Mouse (Mus musculus): ENCODE measurements around the gene Iscu. TPM values are rescaled to one million over a fixed set of nuclear protein-coding genes. Genes with fewer than 3 reads are reported as not detected.

Gene Iscu
- polyA plus RNA-seq (2012; rRNA removed), result 302 and 362 TPM in 2 replicates

DNA sequence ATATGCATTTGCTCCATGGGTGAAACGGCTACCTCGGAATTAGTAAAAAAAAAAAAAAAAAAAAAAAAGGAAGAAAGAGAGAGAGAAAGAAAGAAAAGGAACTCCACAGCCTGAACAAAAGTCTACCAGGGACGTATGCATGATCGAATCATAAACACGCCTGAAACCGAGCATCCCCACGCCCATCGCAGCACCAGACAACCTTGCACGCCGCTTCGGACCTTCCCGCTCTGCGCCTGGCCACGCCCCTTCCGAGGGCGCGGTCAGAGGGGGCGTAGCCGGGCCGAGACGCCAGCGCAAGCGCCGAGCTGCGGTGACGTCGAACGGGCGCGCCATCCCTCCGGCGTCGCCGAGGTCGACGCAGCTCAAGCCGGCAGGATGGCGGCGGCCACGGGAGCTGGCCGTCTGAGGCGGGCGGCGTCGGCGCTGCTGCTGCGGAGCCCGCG, at the start of gene Iscu, which contains the start of gene Sart3:
Iscu (plus strand) TSS at position 299 of the 446 bp plus-strand sequence.
Sart3 (minus strand) TSS at position 61 of the 446 bp plus-strand sequence.
- WGBS, result under 1% methylated on average over 49 of the region's 49 CpGs
- no peaks in the 10 kb centered on the region for H3K27me3 ChIP-seq (ENCODE audit: control insufficient read depth, insufficient read depth, low read length)

DNA sequence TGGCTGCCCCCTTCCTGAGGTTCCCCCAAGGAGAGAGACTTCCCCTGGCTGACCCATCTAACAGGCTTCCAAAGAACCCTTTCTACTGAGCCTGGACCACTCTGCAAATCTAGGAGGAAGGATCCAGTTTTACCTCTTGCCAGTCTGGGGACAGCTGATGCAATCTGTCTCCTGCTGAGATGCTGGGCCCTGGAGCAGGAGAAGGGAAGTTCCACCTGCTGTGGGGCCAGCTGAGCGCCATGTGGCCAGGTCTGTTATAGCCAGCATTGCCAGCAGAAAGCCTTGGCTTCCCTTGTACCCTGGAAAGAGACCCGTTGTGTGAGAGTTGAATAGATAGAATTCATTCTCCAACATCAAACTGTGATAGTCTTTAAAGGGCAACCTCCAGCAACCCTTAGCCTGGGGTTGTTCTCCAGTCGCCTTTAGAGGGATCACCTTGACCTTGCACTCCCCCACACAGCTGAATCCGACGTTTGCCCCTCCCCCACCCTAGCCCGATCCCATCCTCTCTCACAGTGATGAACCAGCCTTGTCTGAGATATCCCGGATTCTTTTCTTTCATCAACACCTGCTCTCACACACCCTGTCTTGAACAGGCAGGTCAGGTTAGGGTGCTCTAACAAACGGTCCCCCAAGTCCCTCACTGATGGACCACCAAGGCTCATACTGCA, 48.8 kb upstream of the Iscu start:
- DNase-seq, result peak; percentile 99 to 100
- Histone ChIP-seq H3K27ac (ENCODE audit: insufficient read depth, low read length) (peak overlapping the region; percentile 98), H3K4me1 (ENCODE audit: control insufficient read depth, insufficient read depth, low read length) (peaks cover 55% of the 10 kb centered on the region), H3K27me3 (ENCODE audit: control insufficient read depth, insufficient read depth, low read length) (no peaks in the 10 kb centered on the region), H3K4me3 (replicated peaks; ENCODE audit: insufficient read depth, low read depth, low read length) (no peak overlapping the region)
- TF ChIP-seq CTCF (IDR thresholded peaks at IDR 0.05; ENCODE audit: borderline replicate concordance, insufficient read depth, low read depth, low read length) (no peak), POLR2A (IDR thresholded peaks at IDR 0.05; ENCODE audit: borderline replicate concordance, insufficient read depth, low read length) (no peak)
- 5% methylated on average over 8 of the region's 8 CpGs for WGBS

More for the DNA sequence above, at the start of gene Iscu, which contains the start of gene Sart3:
- Histone ChIP-seq H3K4me1 (ENCODE audit: control insufficient read depth, insufficient read depth, low read length) (peaks cover 7% of the 10 kb centered on the region), H3K4me3 (replicated peaks; ENCODE audit: insufficient read depth, low read depth, low read length) (peak within 1 kb of the TSS; percentile 88), H3K27ac (ENCODE audit: insufficient read depth, low read length) (peak within 1 kb of the TSS; percentile 100)
- TF ChIP-seq POLR2A (IDR thresholded peaks at IDR 0.05; ENCODE audit: borderline replicate concordance, insufficient read depth, low read length), result peak; percentile 76
- no peak for TF ChIP-seq CTCF (IDR thresholded peaks at IDR 0.05; ENCODE audit: borderline replicate concordance, insufficient read depth, low read depth, low read length)
- DNase-seq, result peak; percentile 94 to 95

DNA sequence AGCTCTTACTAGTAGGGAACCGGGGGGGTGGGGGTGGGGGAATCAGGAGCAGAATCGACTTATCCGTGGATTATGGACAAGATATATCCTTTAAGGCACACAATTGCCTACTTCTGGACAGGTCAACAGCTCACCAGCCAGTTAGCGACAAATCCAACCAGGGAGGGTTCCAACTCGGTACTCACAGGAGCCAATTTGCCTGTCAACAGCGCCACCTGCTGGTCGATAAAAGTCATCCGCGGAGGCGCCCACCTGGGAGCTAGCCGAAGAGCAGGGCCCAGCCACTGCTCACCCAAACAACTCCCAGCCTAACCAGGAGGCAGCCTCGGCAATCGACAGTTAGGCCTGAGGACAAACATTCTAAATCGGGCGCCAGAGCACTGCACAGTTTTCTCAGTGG, 48.1 kb upstream of the Iscu start, which contains the start of gene 1700069L16Rik:
1700069L16Rik (minus strand) TSS at position 327 of the 400 bp plus-strand sequence.
- Histone ChIP-seq H3K27ac (ENCODE audit: insufficient read depth, low read length) (peak within 1 kb of the TSS; percentile 98), H3K27me3 (ENCODE audit: control insufficient read depth, insufficient read depth, low read length) (no peaks in the 10 kb centered on the region), H3K4me3 (replicated peaks; ENCODE audit: insufficient read depth, low read depth, low read length) (no peak within 1 kb of the TSS), H3K4me1 (ENCODE audit: control insufficient read depth, insufficient read depth, low read length) (peaks cover 51% of the 10 kb centered on the region)
- 2% methylated on average over 15 of the region's 15 CpGs for WGBS
- TF ChIP-seq POLR2A (IDR thresholded peaks at IDR 0.05; ENCODE audit: borderline replicate concordance, insufficient read depth, low read length), result 0 out of 2 replicates have a peak, but pooled peaks have one; percentile 12
- TF ChIP-seq CTCF (IDR thresholded peaks at IDR 0.05; ENCODE audit: borderline replicate concordance, insufficient read depth, low read depth, low read length), result peak; percentile 92
- peak; percentile 95 to 97 for DNase-seq

DNA sequence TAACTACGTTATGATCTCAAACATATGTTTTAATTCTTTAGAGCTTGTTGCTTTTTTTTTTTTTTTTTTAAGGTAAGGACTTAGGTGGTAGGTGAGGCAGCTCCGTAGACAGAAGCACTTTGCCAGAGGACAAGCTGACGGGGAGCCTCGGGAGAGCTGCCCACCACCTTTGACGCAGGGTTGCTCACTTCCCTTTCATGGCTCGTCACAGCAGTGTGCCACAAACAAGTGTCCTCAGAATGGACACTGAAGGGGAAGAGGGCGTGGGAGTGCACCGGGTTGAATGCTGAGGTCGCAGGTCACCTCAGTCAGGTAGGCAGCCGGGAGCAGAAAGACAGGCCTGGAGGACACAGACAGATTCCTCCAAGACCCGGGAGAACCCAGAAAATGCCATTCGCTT, 47.1 kb upstream of the Iscu start:
- H3K27me3 ChIP-seq (ENCODE audit: control insufficient read depth, insufficient read depth, low read length), result no peaks in the 10 kb centered on the region
- H3K27ac ChIP-seq (ENCODE audit: insufficient read depth, low read length), result peak overlapping the region; percentile 95
- peak in 1 of 2 experiments; percentile 48 for DNase-seq
- peaks cover 50% of the 10 kb centered on the region for H3K4me1 ChIP-seq (ENCODE audit: control insufficient read depth, insufficient read depth, low read length)
- 26% methylated on average over 12 of the region's 12 CpGs for WGBS
- no peak for TF ChIP-seq CTCF (IDR thresholded peaks at IDR 0.05; ENCODE audit: borderline replicate concordance, insufficient read depth, low read depth, low read length)
- no peak for TF ChIP-seq POLR2A (IDR thresholded peaks at IDR 0.05; ENCODE audit: borderline replicate concordance, insufficient read depth, low read length)
- no peak overlapping the region for H3K4me3 ChIP-seq (replicated peaks; ENCODE audit: insufficient read depth, low read depth, low read length)

DNA sequence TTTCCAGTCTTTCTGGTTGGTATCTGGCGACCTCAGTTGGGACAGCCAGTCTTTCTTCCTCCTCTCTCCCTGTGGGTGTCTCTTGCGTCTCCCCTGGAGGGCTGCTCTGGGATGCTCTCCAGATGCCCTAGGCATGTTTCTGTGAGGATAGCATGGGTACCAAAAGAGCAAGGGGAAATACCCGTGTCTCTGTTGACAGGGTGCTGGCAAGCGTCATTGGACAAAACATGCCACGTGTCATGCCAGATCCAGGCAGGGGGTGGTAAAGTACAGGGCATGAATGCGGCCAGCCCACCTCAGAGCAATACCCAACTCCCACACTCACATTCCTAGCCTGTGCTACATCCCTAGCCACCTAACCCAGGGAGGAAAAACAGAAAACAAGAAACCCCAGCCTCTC, 45.9 kb upstream of the Iscu start:
- TF ChIP-seq POLR2A (IDR thresholded peaks at IDR 0.05; ENCODE audit: borderline replicate concordance, insufficient read depth, low read length) (peak; percentile 38; the same call in 1 of the 2 replicates), CTCF (IDR thresholded peaks at IDR 0.05; ENCODE audit: borderline replicate concordance, insufficient read depth, low read depth, low read length) (no peak)
- DNase-seq, result peak; percentile 72 to 80
- Histone ChIP-seq H3K27ac (ENCODE audit: insufficient read depth, low read length) (peak overlapping the region; percentile 95), H3K4me3 (replicated peaks; ENCODE audit: insufficient read depth, low read depth, low read length) (peak overlapping the region; percentile 19), H3K27me3 (ENCODE audit: control insufficient read depth, insufficient read depth, low read length) (no peaks in the 10 kb centered on the region), H3K4me1 (ENCODE audit: control insufficient read depth, insufficient read depth, low read length) (peaks cover 51% of the 10 kb centered on the region)
- 20% methylated on average over 6 of the region's 6 CpGs for WGBS

DNA sequence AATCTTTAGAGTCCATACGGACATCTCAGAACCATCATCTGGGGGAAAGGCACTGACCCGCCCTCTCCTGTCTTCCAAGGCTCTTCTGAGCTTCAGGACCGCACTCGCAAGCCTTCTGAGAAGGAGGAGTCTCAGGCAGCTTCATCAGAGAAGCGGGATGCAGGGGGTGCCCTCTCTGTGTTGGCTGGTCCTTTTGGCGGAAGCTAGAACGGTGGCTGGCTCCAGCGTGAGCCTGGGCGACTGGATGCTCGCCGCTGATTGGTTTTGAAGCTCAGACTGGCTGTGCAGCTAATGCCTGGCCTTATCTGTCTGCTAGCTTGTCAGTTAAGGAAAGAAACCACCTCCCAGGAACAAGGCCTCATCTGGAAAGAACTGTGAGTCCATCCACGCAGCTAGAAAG, 45.3 kb upstream of the Iscu start:
- TF ChIP-seq POLR2A (IDR thresholded peaks at IDR 0.05; ENCODE audit: borderline replicate concordance, insufficient read depth, low read length) (peak; percentile 54; the same call in 1 of the 2 replicates), CTCF (IDR thresholded peaks at IDR 0.05; ENCODE audit: borderline replicate concordance, insufficient read depth, low read depth, low read length) (no peak)
- Histone ChIP-seq H3K27ac (ENCODE audit: insufficient read depth, low read length) (peak overlapping the region; percentile 95), H3K27me3 (ENCODE audit: control insufficient read depth, insufficient read depth, low read length) (no peaks in the 10 kb centered on the region), H3K4me3 (replicated peaks; ENCODE audit: insufficient read depth, low read depth, low read length) (peak overlapping the region; percentile 46), H3K4me1 (ENCODE audit: control insufficient read depth, insufficient read depth, low read length) (peaks cover 47% of the 10 kb centered on the region)
- WGBS, result 12% methylated on average over 12 of the region's 12 CpGs
- DNase-seq, result peak; percentile 82 to 89

DNA sequence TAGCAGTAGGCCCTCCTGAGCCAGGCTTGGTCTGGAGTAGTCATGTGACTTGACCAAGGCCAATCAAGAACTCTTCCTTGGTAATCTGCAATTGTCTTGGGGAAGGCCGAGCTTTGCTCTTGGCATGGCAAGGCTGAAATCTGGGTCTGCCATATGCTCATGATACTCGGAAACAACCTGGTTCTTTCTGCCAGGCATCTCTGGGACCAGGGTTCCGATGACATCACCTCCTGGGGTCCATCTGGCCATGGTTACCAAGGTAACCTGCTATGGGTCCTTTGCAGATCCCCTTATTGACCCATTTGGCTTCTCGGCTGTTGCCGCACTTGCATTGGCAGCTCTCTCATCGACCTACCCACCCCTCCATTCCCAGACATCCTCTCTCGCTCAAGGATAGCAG, 44.5 kb upstream of the Iscu start:
- peak; percentile 43; the same call in 1 of the 2 replicates for TF ChIP-seq POLR2A (IDR thresholded peaks at IDR 0.05; ENCODE audit: borderline replicate concordance, insufficient read depth, low read length)
- TF ChIP-seq CTCF (IDR thresholded peaks at IDR 0.05; ENCODE audit: borderline replicate concordance, insufficient read depth, low read depth, low read length), result no peak
- Histone ChIP-seq H3K27me3 (ENCODE audit: control insufficient read depth, insufficient read depth, low read length) (no peaks in the 10 kb centered on the region), H3K27ac (ENCODE audit: insufficient read depth, low read length) (peak overlapping the region; percentile 96), H3K4me3 (replicated peaks; ENCODE audit: insufficient read depth, low read depth, low read length) (no peak overlapping the region), H3K4me1 (ENCODE audit: control insufficient read depth, insufficient read depth, low read length) (peaks cover 39% of the 10 kb centered on the region)
- peak; percentile 94 to 99 for DNase-seq
- 11% methylated on average over 7 of the region's 7 CpGs for WGBS
